Mouse (Mus musculus) MN1 (cell line): ENCODE measurements around the gene Olfr56.
"Not testable (repeated sequence)": the region's sequence is repeated elsewhere in the genome, so short reads cannot be mapped to it uniquely, and the experiment has no call there.

ENCODE experiments used
- DNase-seq: peaks from one replicate; pipeline ENCODE4 v3.0.0-alpha.2; 2016; ENCODE audit warnings: low spot score

Gene Olfr56

DNA sequence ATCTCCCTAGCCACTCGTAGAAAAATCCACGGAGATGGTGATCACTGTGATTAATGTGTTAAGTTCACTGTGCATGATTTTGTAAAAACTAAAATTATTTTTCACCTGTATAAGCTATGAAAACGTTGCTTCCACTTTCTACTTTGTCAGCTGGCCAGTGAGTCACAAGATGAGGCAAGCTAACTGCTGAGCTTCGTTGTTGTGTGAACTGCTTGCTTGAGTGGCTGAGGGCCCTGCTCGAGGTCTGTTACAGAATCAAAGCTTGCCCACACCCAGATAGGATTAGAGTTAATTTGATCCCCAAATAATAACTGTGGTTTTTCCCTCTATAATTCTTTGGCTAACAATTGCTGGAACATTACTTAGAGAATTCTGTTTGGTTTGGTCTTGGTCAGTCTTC, 73.2 kb downstream of the Olfr56 start:
- not testable (repeated sequence) for DNase-seq

DNA sequence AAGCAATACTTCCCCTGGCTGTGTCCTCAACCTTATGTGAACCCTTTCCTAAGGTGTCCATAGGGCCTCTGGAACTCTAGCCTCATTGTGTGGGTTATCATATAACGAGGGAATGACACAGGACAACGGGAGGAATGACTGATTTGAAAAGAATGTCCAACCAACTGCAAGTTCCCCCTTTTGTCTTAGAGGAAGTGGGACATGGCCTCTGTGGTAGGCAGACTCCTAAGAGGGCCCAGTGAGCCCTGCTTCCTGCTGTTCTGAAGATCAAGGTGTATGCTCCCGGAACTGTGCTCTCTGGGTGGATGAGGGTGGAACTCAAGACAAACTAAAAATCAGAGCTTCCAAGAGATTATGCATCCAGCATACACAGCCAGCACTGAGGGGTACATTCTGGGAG, 81.4 kb downstream of the Olfr56 start:
- DNase-seq, result not testable (repeated sequence)

DNA sequence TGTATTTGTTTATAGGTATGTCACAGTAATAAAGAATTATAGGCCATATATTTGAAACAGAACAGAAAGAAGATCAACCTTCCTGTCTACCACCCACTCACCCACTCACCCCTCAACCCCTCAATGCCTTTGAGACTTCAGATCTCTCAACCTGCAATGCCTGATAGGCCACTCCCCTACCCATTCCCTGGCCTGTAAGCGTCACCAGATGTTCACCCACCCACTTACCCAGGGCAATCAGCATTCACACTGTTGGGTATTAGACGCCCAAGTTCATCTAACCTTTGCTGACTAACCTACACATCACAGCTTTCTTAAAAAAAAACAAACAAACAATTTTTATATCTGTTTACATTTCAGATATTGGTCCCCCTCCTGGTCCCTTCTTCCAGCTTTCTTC, 83.2 kb downstream of the Olfr56 start:
- DNase-seq, result not testable (repeated sequence)

DNA sequence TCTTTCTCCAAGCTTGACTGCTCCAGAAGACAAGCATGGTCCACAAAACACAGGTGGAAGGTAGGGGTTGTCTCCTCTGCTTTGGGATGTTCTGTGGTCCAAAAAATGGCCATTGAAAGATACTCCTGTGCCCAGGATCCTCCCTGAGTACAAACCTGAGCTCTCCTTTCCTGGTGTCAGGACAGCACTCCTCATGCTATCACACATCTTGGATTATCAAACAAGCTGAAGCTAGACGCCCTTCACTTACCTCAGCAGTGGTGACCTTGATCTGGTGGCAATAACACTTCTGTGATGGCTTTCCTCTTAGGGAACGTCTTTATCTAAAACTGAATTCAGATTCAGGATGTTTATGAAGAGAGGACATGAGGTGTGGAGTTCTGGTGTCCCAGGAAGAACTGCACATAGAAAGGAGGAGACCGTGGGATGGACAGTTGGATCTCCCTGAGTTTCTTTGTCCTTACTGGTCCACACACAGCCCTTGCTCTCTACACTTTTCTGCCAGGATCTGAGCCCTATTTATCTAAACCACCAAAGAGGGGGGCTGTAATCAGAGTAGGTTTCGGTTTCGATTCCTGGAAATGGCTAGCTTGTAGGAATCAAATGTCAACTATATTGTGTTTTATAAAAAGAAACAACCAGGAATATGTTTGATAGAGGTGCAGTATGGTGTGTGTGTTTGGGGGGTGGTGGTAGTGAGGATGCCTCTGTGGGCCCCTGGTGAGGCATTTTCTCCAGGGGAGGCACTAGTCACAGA, 85.2 kb downstream of the Olfr56 start, which contains the start of gene Tgtp2:
Tgtp2 (minus strand) TSS at position 494 of the 757 bp plus-strand sequence.
- not testable (repeated sequence) for DNase-seq

DNA sequence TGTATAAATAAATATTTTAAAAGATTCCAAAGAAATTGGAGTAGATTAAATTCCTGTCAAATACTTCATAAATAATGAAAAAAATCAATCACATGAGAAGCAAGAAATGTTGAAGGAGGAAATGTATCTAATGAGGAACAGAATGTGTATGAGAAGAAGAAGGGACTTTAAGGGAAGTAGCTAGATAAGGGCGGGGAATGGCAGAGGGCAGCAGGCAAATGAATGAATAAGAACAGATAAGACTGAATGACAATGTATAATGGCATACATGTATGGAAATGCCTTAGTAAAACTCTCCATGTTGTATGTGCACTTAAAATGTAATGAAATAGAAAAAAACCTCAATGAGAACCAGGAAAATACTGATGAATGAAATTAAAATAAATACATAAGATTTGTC, 89.7 kb downstream of the Olfr56 start:
- no peak for DNase-seq

DNA sequence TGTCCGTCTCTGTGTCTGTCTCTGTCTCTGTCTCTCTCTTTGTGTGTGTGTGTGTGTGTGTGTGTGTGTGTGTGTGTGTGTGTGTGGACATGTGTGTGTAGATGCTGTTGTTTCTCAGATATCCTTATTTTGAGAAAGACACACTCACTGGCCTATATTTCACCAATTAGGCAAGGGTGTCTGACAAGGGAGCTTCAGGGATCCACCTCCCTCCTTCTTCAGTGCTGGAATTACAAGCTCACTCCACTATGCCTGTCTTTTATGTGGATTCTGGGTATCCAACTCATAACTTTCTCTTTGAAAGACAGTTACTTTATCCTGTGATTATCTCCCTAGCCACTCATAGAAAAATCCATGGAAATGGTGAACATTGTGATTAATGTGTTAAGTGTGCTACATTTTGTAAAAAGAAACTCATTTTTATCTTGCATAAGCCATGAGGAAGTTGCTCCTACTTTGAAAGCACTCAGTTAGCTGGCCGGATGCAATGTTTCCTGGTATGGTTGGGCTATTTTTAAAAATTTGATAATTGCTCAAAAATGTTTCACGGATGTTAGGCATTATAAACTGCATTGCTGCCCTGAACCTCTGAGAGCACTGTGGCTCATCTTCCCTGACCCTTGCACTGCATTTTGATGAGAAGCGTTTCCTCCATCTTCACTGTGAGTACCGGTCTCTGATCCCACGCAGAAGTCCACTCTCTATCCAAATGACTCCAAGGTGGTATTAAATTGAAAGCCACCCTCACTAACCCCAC, 97.5 kb downstream of the Olfr56 start, which contains the start of gene Ifi47:
Ifi47 (plus strand) TSS at position 587 of the 757 bp plus-strand sequence.
- DNase-seq, result not testable (repeated sequence)

DNA sequence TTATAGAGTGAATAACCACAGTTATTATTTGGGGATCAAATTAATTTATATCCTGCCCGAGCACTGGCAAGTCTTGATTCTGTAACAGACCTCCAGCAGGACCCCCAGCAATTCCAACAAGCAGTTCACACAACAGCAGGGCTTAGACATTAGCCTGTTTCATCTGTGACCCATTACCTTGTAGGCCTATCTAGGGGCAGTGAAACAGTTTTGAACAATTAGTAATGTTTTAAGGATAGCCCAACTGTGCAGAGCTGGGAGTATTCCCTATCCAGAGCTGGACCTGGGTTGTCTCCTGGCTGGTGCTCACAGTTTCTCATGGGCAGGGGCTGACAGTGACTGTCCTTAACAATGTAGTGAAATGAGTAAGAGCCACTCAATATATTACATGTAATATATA, 98.3 kb downstream of the Olfr56 start:
- no peak for DNase-seq

DNA sequence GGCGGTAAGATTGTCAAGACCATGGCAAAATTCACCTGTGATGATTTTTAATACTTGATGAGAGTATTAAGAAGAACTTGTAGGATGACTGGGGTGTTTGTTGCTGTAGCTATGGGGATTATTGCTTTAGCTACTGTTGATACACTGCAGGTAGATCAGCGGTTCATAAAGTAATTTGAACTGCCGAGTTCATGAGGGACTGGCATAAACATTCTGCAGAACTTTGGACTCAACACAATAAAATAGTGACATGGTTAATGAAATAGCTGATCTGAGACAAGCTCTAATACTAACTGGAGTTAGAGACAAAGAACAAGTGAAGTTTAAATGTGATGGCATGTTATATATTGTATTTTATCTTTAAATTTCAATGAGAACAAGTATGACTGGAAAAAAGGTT, 100.0 kb downstream of the Olfr56 start:
- DNase-seq, result no peak

DNA sequence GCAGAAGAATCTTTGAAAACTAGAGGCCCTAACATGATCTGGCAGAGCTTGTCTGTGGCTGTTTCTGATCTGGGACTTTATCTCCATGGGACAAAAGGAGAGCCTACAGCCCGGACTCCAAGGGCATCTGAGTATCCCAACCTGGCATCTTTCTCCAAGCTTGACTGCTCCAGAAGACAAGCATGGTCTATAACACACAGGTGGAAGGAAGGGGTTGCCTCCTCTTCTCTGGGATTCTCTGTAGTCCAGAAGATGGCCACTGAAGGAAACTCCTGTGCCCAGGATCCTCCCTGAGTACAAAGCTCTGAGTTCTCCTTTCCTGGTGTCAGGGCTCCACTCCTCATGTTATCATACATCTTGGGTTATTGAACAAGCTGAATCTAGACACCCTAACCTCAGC, 101.9 kb downstream of the Olfr56 start:
- no peak for DNase-seq

DNA sequence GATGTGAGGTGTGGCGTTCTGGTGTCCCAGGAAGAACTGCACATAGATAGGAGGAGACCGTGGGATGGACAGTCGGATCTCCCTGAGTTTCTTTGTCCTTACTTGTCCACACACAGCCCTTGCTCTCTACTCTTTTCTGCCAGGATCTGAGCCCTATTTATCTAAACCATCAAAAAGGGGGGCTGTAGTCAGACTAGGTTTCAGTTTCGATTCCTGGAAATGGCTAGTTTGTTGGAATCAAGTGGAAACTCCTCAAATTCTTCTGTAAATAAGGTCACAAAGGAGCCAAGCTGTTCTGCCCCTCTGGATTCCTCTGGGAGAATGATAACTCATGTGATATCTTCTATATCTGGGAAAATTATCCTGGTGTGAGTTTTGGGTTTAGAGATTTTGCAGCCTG, 102.7 kb downstream of the Olfr56 start:
- no peak for DNase-seq

DNA sequence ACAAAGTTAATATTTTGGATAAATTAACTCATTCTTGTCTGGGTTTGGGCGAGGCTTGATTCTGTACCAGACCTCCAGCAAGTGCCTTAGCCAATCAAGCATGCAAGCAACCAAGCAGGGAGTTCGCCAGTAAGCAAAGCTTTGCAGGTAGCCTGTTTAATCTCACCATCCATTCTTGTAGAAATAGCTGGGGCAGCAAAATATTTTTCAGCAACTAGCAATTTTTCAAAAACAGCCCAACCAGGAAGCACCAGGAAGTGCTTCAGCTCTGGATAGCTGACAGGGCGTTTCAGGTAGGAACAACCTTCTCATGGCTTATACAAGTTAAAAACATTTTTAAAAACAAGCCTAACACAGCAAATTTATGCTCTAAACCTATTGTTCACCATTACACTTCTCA, 103.2 kb downstream of the Olfr56 start:
- DNase-seq, result no peak

DNA sequence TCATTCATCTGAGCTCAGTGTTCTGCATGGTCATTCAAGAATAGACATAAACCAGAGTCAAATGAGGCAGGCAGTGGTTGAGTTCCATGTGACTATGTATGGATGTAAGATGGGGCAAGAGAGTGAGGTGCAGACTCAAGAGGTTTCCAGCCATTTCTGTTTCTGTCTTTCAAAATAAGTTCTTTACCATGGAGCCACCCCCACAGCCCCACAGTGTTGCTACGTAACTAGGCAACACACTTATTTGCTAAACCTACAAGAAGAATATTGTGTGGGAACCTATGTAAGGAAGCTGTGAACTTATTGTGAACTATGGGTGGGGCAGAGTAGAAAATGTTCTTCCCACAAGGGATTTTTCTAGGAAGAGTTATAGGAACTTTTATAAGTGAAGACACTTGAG, 104.5 kb downstream of the Olfr56 start:
- no peak for DNase-seq

DNA sequence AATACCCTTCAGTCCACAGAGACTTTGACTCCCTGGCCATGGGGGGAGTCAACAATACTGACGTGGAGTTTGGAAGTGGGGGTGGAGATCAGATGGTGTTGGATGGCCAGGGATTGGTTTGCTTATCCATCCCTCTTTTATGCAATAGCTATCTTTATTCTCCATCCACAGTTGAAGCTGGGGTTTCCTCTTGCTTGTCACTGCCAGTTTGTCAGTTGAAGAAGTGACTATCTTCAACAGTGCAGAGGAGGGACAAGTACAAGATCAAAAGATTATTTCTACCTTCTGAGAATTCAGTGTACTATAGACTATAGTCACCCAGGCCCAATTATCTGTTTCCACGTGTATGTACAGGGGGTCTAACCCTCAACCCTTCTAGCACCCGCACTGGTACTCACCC, 105.1 kb downstream of the Olfr56 start:
- DNase-seq, result no peak

DNA sequence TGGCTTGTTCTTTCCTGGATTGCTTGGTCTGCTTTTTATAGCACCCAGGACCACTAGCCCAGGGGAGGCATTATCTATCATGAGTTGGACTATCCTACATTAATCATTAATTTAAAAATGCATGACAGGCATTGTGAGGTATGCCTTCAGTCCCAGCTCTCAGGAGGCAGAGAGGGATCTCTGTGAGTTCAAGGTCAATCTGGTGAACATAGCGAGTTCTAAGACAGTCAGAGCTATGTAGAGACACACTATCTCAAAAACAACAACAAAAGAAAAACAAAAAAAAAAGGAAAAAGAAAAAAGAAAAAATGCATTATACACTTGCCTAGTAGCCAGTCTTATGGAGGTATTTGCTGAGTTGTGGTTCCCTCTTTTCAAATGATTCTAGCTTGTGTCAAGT, 105.7 kb downstream of the Olfr56 start:
- DNase-seq, result no peak

DNA sequence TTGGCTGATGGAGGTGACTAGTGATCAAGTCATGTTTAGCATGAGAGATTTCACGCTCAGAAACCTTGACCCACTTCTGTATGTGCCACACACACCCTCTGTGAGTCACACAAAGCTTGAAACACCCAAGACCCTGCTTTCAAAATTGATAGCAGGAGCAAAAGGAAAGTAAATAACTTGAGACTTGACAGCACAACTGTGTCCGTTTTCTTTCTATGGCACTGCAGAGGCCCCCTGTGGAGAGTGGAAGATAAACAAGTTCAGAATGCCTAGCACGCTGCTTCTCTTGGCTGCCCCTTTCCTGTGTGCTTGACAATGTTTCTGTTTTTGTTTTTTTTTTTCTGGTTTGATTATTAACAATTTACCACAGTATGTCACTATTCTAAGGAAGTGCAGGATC, 106.2 kb downstream of the Olfr56 start:
- no peak for DNase-seq

DNA sequence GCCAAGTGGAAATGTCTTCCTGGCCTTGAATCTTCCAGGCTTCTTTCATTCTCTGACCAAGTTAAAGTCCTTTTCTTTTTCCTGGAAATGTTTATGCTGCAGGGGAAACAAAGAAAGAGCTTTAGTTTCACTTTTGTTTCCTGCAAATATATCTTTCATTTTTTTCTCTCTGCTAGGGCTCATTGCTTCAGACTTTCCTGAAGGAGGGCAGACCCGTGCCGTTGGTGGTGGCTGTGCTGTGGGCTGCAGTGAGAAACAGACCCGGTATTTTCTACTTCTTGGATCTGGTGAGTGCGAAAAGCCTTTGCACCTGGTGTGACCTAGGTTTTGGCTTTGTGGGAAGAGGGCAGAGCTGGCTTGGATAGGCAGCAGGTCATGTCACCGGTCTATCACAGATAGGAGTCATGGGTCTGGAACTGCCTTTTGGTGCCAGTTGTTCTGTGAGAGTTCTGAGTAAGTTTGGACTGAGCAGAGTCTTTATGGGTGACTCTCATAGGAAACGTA, 108.2 kb downstream of the Olfr56 start:
- no peak for DNase-seq

DNA sequence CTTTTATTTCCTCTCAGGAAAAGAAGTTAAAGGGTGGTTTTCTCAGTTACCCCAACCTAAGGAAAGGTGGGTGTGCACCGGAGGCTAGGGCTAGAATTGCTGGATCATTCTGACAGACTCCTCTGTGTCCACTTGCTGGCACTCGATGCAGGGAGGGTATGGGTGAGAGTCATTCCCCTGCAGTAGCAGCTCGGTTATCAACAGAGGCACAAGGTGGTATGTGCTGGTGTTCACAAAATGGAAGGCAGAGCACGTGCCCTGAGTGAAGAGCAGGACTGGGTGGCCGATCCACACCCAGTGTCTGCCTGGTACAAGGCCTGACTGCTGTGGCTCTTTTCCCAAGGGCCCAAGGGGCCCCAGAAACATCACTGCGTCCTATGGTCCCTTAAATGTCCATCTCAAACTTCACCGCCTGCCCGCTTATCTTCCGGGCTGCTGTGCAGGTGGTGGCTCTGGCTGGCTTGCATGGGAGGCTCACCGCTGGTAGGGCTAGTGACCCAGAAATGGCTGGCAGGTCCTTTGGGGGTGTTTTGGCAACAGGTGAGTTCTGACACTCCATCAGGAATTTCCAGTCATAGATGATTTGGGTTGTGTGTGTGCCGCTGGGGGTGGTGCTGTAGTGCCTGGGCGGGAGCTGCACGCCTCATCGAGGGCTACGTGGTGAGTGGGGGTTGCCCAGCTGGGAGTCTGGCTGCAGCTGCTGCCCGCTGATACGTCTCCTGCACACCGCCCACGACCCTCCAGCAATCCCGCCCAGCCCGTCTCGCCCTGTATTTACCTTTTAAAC, 109.3 kb downstream of the Olfr56 start:
- no peak for DNase-seq

DNA sequence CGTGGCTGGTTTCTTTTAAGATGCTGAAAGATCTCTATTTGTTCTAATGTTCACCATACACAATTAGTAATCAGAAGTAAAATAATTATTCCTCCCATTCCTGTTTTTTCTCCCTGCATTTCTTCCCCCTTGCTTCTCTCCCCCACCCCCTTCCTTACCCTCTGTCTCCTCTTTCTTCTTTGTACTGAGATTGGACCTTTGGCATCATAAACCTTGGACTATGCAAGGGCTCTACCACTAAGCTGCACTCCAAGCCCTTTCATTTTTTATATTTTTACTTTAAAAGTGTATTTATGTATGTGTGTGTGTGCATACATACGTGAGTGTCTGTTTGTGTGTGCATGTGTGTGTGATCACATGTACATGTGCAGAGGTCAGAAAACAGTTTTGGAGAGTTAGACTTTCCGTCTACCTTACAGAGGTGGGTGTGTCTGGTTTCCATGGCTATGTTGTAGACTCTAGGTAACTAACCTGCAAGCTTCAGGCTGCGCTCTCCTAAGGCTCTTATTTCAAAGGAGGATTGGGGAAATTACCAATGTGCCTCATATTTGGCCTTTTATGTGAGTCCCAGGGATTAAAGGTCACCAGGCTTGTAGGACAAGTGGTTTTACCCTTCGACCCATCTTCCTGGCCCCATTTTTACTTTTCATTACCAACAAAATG, 110.4 kb downstream of the Olfr56 start:
- no peak for DNase-seq

DNA sequence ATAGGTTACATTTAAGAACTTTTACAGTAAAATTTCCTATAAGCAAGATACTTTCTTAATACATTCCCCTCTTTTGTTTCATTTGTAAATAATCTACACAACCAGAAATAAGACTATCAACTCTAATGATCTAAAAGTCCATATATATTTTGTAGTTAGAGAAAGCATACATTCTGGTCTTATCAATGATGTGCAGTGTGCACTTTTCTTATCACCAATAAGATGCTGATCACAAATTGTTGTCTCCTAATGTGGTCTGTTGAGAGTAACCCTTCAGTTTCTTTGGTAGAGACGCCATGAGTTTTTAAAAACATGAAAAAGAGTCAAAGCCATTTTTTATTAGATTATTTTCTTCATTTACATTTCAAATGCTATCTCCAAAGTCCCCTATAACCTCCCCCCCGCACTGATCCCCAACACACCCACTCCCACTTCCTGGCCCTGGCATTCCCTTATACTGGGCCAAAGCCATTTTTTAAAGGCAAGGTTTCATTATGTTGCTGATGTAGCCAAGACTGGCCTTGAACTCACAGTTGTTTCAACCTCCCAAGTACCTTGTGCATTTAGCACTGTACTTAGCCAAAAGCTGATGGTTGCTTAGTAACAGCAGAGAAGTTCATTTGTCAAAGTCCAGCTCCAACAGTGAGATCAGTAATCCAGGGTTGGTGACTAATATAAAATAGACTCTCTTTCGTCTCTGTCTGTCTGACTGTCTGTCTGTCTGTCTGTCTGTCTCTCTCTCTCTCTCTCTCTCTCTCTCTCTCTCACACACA, 111.2 kb downstream of the Olfr56 start:
- no peak for DNase-seq

DNA sequence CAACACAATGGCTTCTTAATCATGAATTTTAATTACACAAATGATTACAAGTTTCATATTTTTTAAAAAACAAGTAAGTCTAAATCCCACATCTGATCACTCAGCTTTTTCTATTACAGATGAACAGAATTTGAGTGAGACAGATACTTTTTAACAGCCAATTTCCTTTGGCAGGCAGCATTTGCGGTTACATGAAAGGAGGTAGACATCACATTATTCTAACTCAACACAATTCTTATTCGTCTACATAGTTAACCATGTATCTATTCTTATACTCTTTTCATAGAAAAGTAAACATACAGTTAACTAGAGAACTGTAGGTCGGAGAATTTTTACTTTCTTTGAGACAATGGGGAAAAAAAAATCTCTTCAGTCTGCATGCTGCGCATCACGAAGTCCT, 111.9 kb downstream of the Olfr56 start:
- DNase-seq, result no peak

DNA sequence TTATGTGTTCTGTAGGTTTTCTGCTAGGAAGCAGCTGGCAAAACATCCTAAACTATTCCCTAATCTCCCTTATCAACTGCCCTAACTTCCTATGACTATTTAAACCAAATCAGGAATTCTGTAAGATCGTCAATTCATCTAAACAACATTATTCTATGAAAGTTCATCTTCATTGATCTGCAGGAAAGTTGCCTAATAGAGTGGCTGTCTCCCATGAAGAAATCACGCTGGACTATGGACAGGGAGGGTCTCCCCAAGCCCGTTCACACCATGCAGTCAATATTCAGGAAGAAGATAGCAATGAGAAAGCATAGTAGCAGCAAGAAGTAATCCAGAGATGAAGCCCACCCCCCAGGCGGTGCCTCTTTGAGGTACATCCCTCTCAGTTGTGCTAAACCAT, 112.5 kb downstream of the Olfr56 start:
- no peak for DNase-seq
